Mouse (Mus musculus): ENCODE data around the gene Nmrk1. TPM values are rescaled to one million over a fixed set of nuclear protein-coding genes. Genes with fewer than 3 reads are reported as not detected.

Nmrk1 gene
- polyA plus RNA-seq, 1 experiment from 2014 or later = 12.4 TPM

DNA sequence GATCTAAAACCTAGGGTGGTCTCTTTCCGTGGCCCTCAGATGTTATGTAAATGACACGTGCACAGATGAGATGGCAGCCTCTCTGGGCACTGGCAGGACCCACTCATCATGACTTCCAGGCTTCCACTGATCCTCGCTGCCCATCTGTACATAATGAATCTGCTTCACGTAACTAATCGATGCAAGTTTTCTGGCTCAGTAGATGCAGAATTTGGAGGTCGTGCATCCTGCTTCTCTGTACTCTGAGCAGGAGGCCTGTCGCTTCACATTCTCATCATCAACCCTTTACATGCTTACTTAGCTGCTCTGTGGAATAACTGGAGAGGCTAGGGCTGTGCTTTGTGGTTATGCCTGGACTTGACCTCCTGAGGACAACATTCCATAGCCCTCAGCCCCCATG, 35.2 kb downstream of the Nmrk1 start:
- POLR2A ChIA-PET = no interaction called here
- TF ChIP-seq CTCF (IDR thresholded peaks at IDR 0.05) = no peak
- DNase-seq (ENCODE audit: low read depth, low spot score) = no peak
- in situ Hi-C loops (cut with MboI; ENCODE audit: low pct_unique_long_range_greater_than_20kb) = no loop called here
- ATAC-seq = no peak
- CTCF ChIA-PET = interaction anchor here (1.1 kb wide), 1 partner anchor 28 kb away, joined by 3 read pairs; no protein-coding TSS in a partner anchor
- H3K27me3 ChIP-seq = no peaks in the 10 kb centered on the region

DNA sequence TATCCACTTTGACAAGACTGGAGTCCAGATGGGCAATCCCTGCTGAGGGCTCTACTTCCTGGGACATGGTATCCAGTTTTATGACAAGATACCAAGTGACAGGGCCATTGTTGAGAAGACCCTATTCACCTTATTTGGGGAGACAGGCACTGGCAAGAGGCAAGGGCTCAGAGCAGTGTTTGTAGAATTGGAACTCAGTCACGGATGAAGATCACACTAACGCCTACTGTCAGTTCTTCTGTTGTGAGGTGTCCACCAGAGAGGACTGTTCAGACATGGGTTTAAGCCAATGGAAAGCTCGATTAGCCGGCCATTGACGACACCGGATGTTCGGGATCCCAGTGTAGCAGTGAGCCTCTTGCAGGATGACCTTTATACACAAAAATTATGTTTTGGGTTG, 37.8 kb downstream of the Nmrk1 start:
- in situ Hi-C loops (cut with MboI; ENCODE audit: low pct_unique_long_range_greater_than_20kb) = no loop called here
- DNase-seq (ENCODE audit: low read depth, low spot score) (no peak), ATAC-seq (no peak)
- CTCF ChIA-PET = interaction anchor here (0.9 kb wide), 1 partner anchor 17 kb away, joined by 3 read pairs; no protein-coding TSS in a partner anchor
- POLR2A ChIA-PET = interaction anchor here (0.7 to 1.1 kb wide), 3 partner anchors 8 to 1743 kb away, joined by 3 to 4 read pairs (median 3); no protein-coding TSS in a partner anchor
- no peak for TF ChIP-seq CTCF (IDR thresholded peaks at IDR 0.05)
- no peaks in the 10 kb centered on the region for H3K27me3 ChIP-seq

DNA sequence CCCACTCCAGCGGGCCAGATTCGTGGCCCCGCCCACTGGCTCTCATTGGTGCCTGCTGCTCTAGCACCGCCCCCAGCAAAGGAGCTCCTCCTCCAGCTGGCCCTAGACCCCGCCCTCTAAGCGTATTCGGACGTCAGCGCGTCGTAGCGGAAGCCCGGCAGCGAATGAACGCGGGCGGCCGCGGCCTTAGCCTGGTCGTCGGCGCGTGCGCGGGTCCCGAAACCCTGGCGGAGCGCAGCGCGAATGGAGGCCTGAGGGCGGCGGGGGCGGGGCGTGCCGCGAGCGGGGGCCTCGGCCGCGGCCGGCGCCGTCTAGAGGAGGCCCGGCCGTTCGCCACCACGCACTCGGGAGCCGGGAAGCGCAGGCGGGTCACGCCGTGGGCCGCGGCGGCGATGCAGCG, 38.9 kb downstream of the Nmrk1 start, which contains the start of gene Carnmt1:
Carnmt1 (plus strand) TSS at position 157 of the 400 bp plus-strand sequence.
- ChIA-PET CTCF (interaction anchor here (0.9 to 1.3 kb wide), 2 partner anchors 11 to 18 kb away, joined by 3 read pairs; no protein-coding TSS in a partner anchor), POLR2A (interaction anchor here (1.0 to 1.1 kb wide), 2 partner anchors 9 to 12 kb away, joined by 3 to 4 read pairs; no protein-coding TSS in a partner anchor)
- no peak for TF ChIP-seq CTCF (IDR thresholded peaks at IDR 0.05)
- ATAC-seq = peak; percentile 96
- no peaks in the 10 kb centered on the region for H3K27me3 ChIP-seq
- peak; percentile 88 for DNase-seq (ENCODE audit: low read depth, low spot score)
- in situ Hi-C loops (cut with MboI; ENCODE audit: low pct_unique_long_range_greater_than_20kb) = no loop called here

DNA sequence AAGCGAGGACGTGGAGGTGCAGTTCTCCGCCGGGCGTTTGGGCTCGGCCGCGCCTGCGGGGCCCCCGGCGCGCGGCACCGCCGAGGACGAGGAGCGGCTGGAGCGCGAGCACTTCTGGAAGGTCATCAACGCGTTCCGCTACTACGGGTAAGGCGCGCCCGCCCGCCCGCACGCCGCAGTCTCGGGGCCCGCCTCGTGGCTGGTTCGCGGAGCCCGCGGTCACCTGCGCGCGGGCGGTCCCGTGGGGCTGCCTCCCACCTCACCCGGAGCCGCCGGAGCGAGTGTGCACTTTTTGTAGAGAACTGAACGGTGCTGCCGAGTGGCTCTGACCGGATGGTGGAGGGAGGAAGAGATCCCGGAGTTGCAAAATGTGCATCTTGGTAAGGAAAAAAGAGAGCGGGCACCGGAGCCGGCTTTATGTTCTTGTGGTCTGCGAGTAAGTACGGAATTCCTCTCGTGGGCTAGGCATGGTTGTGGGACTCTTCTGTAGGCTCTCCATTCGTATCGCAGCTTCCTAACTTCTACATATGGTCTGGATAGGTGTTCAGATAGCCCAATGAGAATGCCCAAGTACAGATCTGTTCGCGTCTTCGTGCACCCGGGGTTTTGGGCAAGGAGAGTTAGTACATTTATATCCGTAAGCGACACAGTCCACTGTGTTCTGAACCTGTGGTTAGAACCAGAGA, 39.4 kb downstream of the Nmrk1 start:
- ATAC-seq (peak; percentile 55), DNase-seq (ENCODE audit: low read depth, low spot score) (no peak)
- no peak for TF ChIP-seq CTCF (IDR thresholded peaks at IDR 0.05)
- CTCF ChIA-PET = interaction anchor here (1.0 to 1.3 kb wide), 2 partner anchors 12 to 29 kb away, joined by 3 read pairs; no protein-coding TSS in a partner anchor
- H3K27me3 ChIP-seq = no peaks in the 10 kb centered on the region
- in situ Hi-C loops (cut with MboI; ENCODE audit: low pct_unique_long_range_greater_than_20kb) = no loop called here
- POLR2A ChIA-PET = no interaction called here

DNA sequence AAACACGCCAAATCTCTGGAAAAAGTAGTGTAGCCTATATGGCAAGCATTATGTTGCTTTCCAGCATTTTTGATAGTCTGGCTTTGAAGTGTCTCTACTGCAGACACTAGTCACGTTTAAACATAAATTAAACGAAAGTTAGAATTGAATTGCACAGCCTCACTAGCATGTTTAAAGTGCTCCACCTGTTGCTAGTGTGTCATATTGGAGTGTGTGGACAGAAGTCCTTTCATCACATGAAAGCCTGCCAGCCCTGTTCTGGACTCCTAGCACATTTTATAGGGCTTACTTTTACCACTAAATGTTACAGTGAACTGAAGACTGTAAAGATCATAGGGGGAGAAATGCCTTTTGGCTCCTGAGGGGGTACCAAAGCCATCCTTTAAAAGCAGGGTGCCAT, 40.7 kb downstream of the Nmrk1 start:
- ChIA-PET CTCF (interaction anchor here (0.5 to 2.3 kb wide), 4 partner anchors 9 to 158 kb away, joined by 3 to 7 read pairs (median 4); no protein-coding TSS in a partner anchor), POLR2A (no interaction called here)
- H3K27me3 ChIP-seq = no peaks in the 10 kb centered on the region
- TF ChIP-seq CTCF (IDR thresholded peaks at IDR 0.05) = no peak
- in situ Hi-C loops (cut with MboI; ENCODE audit: low pct_unique_long_range_greater_than_20kb) = no loop called here
- no peak for ATAC-seq
- DNase-seq (ENCODE audit: low read depth, low spot score) = no peak

DNA sequence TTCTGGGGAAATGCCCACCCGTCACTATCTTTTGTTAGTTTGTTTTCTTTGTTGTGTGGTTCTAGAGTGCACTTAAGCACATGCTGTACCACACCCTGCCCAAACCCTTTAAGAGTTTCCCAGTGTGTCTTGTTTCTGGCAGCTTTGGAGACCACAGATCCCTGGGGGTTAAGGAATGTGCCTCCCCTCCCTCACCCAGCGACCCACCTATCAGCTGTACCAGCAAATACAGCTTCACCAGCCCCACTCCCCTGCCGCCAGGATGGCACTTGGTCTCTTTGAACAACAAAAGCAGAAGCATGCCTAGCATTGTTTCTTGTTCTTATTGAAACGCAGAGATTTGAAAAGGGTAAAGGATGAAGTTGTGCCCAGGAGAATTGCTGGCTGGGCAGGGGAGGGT, 41.4 kb downstream of the Nmrk1 start:
- in situ Hi-C loops (cut with MboI; ENCODE audit: low pct_unique_long_range_greater_than_20kb) = no loop called here
- ChIA-PET CTCF (interaction anchor here (1.0 to 2.3 kb wide), 3 partner anchors 13 to 157 kb away, joined by 3 to 7 read pairs (median 4); no protein-coding TSS in a partner anchor), POLR2A (no interaction called here)
- TF ChIP-seq CTCF (IDR thresholded peaks at IDR 0.05) = no peak
- H3K27me3 ChIP-seq = no peaks in the 10 kb centered on the region
- ATAC-seq (no peak), DNase-seq (ENCODE audit: low read depth, low spot score) (no peak)

DNA sequence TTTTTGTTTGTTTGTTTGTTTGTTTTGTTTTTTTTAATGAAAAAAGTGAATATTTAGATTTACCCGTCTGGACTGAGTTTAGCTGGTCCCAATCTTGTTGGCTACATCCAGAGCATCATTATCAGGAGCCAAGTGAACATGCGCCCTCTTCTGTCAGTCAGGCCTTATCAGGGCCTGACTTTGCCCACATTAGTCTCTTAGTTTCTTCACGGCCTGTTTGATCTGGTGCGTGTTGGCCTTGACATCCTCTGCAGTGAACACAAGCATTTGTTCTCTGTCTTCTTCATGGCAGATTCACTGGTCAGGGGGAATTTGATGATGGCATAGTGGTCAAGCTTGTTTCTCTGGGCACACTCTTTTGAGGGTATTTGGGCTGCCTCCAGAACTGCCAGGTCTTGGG, 50.4 kb downstream of the Nmrk1 start:
- H3K27me3 ChIP-seq = no peaks in the 10 kb centered on the region
- POLR2A ChIA-PET = interaction anchor here (1.1 to 1.4 kb wide), 2 partner anchors 12 to 30 kb away, joined by 4 read pairs; partner anchors contain the start of gene Carnmt1
- TF ChIP-seq CTCF (IDR thresholded peaks at IDR 0.05) = peak; percentile 5
- CTCF ChIA-PET = interaction anchor here (0.8 to 1.3 kb wide), 3 partner anchors 10 to 34 kb away, joined by 3 read pairs; no protein-coding TSS in a partner anchor
- ATAC-seq = no peak
- in situ Hi-C loops (cut with MboI; ENCODE audit: low pct_unique_long_range_greater_than_20kb) = no loop called here
- no peak for DNase-seq (ENCODE audit: low read depth, low spot score)

DNA sequence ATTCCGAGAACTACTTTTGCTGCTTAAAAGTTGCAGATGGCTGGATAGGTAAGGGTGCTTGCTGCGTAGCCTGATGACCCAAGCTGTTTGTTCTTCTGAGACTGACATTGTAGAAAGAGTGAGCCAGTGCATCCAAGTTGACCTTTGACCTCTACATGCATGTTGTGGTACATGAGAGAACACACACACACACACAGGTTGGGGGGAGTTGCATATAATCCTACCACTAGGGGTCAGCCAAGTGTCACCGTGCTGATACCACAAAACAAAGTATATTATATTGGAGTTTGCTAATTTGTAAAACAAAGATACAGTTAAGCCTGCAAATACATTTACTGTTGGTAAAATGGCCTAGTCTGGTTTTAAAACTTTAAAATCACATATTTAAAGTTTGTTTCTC, 55.8 kb downstream of the Nmrk1 start:
- ATAC-seq (no peak), DNase-seq (ENCODE audit: low read depth, low spot score) (no peak)
- ChIA-PET CTCF (interaction anchor here (0.7 to 0.9 kb wide), 5 partner anchors 8 to 148 kb away, joined by 3 to 4 read pairs (median 3); no protein-coding TSS in a partner anchor), POLR2A (no interaction called here)
- TF ChIP-seq CTCF (IDR thresholded peaks at IDR 0.05) = peak; percentile 80
- in situ Hi-C loops (cut with MboI; ENCODE audit: low pct_unique_long_range_greater_than_20kb) = no loop called here
- H3K27me3 ChIP-seq = no peaks in the 10 kb centered on the region

DNA sequence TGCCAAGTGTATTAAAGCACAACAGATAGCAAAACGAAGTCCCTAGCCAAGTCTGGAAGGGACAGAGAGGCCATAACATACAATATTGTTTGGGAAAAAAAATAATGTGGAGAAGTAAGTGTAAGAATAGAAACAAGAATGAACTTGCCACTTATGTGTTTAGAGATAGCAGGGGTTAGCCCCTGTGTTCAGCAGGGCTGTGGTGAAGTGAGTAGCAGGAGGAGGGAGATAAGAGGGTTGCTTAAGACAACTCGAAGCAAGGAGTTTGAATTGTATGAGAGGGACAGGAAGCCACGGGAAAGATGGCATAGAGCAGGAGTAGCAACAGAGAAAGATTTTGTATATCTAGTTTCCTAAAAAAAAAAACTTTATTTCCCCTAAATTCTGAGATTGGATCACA, 60.4 kb downstream of the Nmrk1 start:
- ChIA-PET POLR2A (no interaction called here), CTCF (interaction anchor here (2.7 kb wide), 1 partner anchor 13 kb away, joined by 9 read pairs; no protein-coding TSS in a partner anchor)
- no peak for TF ChIP-seq CTCF (IDR thresholded peaks at IDR 0.05)
- DNase-seq (ENCODE audit: low read depth, low spot score) (no peak), ATAC-seq (no peak)
- in situ Hi-C loops (cut with MboI; ENCODE audit: low pct_unique_long_range_greater_than_20kb) = loop anchor here (10.0 kb wide), 1 partner anchor 143 kb away; no protein-coding TSS in a partner anchor
- no peaks in the 10 kb centered on the region for H3K27me3 ChIP-seq

DNA sequence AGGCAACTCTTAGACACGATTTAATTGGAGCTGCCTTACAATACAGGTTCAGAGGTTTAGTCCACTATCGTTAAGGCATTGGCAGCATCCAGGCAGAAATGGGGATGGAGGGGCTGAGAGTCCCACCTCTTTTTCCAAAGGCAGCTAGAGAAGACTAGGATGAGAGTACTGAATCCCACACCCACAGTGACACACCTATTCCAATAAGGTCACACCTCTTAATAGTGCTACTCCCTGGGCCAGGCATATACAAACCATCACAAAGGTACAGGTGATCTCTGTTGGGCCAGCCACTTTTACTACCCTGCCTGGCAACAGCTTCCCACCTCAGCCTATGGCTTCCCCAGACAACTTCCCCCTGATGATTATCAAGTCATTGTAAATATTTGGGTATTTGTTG, 61.0 kb downstream of the Nmrk1 start:
- ATAC-seq (no peak), DNase-seq (ENCODE audit: low read depth, low spot score) (no peak)
- in situ Hi-C loops (cut with MboI; ENCODE audit: low pct_unique_long_range_greater_than_20kb) = loop anchor here (10.0 kb wide), 1 partner anchor 142 kb away; no protein-coding TSS in a partner anchor
- H3K27me3 ChIP-seq = no peaks in the 10 kb centered on the region
- ChIA-PET POLR2A (no interaction called here), CTCF (interaction anchor here (0.9 to 2.7 kb wide), 2 partner anchors 10 to 14 kb away, joined by 3 to 9 read pairs; no protein-coding TSS in a partner anchor)
- TF ChIP-seq CTCF (IDR thresholded peaks at IDR 0.05) = no peak

DNA sequence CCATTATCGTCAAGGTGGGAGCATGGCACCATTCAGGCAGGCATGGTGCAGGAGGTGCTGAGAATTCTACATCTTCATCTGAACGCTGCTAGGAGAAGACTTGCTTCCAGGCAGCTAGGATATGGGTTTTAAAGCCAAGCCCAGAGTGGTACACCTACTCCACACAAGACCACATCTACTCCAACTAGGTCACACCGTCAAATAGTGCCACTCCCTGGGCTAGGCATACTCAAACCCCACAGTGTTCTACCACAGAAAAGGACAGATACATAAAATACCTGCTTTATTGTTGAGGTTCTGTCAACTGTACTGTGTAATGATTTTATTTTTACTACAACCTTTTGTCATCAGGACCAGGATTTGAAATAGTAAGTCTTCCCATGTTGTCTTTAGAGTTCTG, 63.4 kb downstream of the Nmrk1 start:
- POLR2A ChIA-PET = no interaction called here
- in situ Hi-C loops (cut with MboI; ENCODE audit: low pct_unique_long_range_greater_than_20kb) = loop anchor here (10.0 kb wide), 1 partner anchor 140 kb away; no protein-coding TSS in a partner anchor
- TF ChIP-seq CTCF (IDR thresholded peaks at IDR 0.05) = no peak

More for the DNA sequence above, 63.4 kb downstream of the Nmrk1 start:
- CTCF ChIA-PET = interaction anchor here (1.0 to 1.4 kb wide), 2 partner anchors 8 to 9 kb away, joined by 3 read pairs; no protein-coding TSS in a partner anchor
- ATAC-seq (no peak), DNase-seq (ENCODE audit: low read depth, low spot score) (no peak)
- no peaks in the 10 kb centered on the region for H3K27me3 ChIP-seq

Data from Patski (cell line).